Mouse (Mus musculus) neural tube, postnatal 0 days (tissue): Measurements from ENCODE around the gene Gm4924. TPM values are rescaled to one million over a fixed set of nuclear protein-coding genes. Genes with fewer than 3 reads are reported as not detected.

Experiments used
- polyA plus RNA-seq: library from polyadenylated mRNA; unstranded; fragments of >200 nt; fragmentation: Nextera tagmentation; extraction: Ambion mirVana; gene quantifications from 2 replicates; pipeline ENCODE4 v1.2.1, GENCODE M21; 2015

The Gm4924 gene
- polyA plus RNA-seq = 10.8 and 11.2 TPM in 2 replicates

GRCm38 (mm10) chr10:82354083-82355010, at the start of gene Gm4924:
TSS of gene Gm4924 (plus strand) at chr10:82354255.

DNA sequence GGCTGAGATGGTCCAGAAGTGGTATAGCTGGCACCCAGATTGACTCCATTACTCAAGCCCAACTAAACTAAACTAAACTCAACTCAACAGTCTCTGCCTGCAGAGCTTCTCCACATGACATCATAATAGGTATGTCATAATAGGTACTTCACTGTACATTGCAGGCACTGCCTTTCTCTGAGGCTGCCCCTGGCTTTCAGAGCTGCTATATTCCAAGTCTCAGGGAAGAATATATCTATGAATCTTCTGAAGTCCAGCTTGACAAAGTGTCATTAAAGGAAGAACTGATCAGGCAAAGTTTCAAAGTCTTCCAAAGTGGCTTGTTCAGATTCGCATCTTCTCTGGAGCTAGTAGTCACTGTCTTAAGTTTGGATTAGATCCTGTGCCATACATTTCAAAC, 37.6 kb upstream of the Gm4924 start, which contains the start of gene 4932415D10Rik:
4932415D10Rik (minus strand) TSS at position 101 of the 400 bp plus-strand sequence.

Other genes starting within 250 kb of the Gm4924 start
- gene AU041133, start 226.2 kb upstream of the Gm4924 start, polyA plus RNA-seq = 9.1 and 10.3 TPM in 2 replicates
- gene Zfp938, start 113.0 kb upstream of the Gm4924 start, polyA plus RNA-seq = 35.3 and 36.8 TPM in 2 replicates
- not detected in 2 replicates for gene 4932415D10Rik, start 37.7 kb upstream of the Gm4924 start, polyA plus RNA-seq
- not detected in 2 replicates for gene Gm1553, start 138.4 kb downstream of the Gm4924 start, polyA plus RNA-seq